Mouse (Mus musculus): Measurements from ENCODE around the gene Plekha6.

Plekha6 gene

GRCm38 (mm10) chr1:133146014-133147009 lies 17.7 kb upstream of the Plekha6 start:
- DNase-seq: peak; percentile 55

GRCm38 (mm10) chr1:133147324-133147723 lies 16.7 kb upstream of the Plekha6 start:
- DNase-seq: no peak

- DNase-seq: no peak
Measured at GRCm38 (mm10) chr1:133148122-133148521, 15.9 kb upstream of the Plekha6 start.

- DNase-seq: no peak
Measured at GRCm38 (mm10) chr1:133150556-133150955, 13.5 kb upstream of the Plekha6 start.

- no peak for DNase-seq
Measured at GRCm38 (mm10) chr1:133152213-133152612, 11.8 kb upstream of the Plekha6 start.

DNA sequence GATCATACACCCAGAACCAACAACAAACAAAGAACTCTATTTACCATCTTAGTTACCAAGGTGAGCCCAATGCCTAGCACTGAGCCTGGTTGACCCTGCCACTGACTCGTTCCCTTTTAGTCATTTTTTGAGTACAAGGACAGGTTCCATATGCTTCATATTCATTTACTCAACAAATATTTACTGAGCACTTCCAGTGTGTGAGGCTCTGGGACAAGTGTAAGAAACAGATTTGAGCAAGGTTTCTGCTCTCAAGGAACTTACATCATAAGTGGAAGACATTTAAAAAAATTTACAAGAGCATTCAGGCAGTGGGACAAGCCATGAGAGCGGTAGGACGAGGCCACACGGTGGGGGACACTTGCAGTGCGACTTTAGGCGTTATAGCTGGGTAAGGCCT lies 8.7 kb upstream of the Plekha6 start:
- DNase-seq: no peak

GRCm38 (mm10) chr1:133159128-133159564 lies 4.9 kb upstream of the Plekha6 start:
- DNase-seq: no peak

DNA sequence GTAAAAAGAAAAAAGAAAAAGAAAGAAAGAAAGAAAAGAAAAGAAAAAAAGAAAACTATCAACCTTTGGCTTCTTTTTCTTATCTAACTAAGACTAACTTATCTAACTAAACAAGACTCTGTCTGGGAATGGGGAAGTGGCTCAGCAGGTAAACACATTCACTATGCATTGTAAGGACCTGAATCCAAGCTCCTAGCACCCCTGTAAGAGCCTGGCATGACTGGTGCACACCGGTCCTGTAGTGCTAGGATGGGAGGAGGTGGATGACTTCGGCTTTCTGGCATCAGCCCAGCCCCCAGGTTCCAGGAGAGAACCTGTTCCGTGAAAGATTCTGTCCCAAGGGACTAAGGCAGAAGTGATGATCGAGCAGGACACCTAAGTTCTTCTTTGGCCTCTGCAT lies 2.5 kb upstream of the Plekha6 start:
- no peak for DNase-seq

DNA sequence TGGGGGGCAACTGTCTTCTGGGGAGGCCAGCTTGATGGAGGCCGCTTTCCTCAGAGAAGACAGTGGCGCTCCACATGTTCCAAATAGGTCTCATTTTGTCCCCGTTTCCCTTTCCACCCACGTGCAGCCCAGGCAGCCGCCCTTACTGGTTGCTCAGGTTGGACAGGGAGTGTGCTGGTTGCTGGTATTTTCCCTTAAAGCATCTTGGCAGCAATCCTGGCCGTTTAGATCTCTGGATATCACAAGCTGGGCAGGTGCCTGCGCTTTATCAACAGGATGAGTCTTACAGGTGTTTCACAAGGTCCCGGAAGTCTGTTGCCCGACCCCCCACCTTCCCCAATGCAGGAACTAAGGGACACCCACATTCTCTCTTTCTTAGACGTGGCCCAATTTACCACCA lies 2.0 kb upstream of the Plekha6 start:
- DNase-seq: no peak

- DNase-seq: no peak
Measured at GRCm38 (mm10) chr1:133162981-133163380, 1.0 kb upstream of the Plekha6 start.

DNA sequence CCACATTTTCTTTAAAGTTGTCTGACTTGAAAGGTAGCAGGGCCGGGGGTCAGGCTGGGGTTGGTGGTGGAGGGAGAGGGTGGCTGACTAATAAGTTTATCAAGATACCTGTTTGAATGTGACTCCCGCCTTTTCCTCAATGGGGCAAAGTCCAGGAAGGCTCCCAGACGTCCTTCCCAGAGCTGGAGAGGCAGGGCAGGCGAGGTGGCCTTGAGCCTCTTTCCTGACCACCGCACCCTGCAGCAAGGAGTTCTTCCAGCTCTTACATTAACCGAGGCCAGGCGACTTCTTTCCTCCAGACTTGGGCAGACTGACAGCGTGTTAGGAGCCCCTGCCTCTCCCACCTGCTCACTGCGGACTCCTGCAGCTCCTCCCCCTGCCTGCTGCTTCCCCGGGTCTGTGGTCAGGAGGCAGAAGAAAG lies 591 bp downstream of the Plekha6 start:
- DNase-seq: no peak

DNA sequence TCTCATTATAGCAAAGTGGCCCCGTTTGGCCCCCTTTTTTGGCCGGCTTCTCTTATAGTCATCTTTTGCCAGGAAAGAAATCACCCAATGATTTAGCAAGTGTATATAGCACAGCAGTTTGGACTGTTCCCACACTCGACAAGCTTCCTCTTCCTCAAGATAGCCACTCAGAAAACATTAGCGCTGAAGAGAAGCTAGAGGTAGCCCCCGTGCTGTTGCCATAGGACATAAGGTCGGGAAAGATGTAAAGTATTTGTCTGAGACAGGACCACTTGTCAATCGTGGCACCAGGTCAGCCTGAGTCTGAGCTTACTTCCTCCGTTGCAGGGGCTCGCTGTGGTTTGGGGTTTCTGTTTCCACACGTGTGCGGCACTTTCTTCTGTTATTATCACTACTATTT lies 1.1 kb downstream of the Plekha6 start:
- no peak for DNase-seq

- DNase-seq: no peak
Measured at GRCm38 (mm10) chr1:133168318-133169060, 4.5 kb downstream of the Plekha6 start.

GRCm38 (mm10) chr1:133170196-133170595 lies 6.2 kb downstream of the Plekha6 start:
- DNase-seq: no peak

DNA sequence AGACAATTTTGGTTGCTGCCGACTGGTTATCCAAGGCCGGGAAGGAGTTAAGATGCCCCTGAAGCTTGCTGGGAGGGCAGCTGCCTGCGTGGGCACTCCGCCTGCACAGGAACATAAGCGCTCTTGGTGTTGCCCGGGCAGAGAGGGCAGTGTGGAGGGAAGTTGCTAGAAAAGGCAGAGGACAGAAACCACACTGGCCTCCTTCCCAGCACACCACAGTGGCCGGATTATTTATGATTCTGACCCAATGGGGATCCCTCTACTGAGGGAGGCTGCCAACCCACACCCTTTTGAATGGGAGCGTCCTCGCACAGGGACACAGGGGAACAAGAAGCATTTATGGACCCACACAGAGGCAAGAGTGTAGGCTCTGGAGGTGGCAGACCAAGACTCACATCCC lies 7.3 kb downstream of the Plekha6 start:
- peak in 1 of 2 experiments; percentile 22 for DNase-seq

- no peak for DNase-seq
Measured at GRCm38 (mm10) chr1:133175150-133175549, 11.1 kb downstream of the Plekha6 start.

- peak; percentile 62 to 76 for DNase-seq
Measured at GRCm38 (mm10) chr1:133177480-133178172, 13.6 kb downstream of the Plekha6 start.

GRCm38 (mm10) chr1:133178732-133179440 lies 14.9 kb downstream of the Plekha6 start:
- DNase-seq: peak; percentile 78 to 82

DNA sequence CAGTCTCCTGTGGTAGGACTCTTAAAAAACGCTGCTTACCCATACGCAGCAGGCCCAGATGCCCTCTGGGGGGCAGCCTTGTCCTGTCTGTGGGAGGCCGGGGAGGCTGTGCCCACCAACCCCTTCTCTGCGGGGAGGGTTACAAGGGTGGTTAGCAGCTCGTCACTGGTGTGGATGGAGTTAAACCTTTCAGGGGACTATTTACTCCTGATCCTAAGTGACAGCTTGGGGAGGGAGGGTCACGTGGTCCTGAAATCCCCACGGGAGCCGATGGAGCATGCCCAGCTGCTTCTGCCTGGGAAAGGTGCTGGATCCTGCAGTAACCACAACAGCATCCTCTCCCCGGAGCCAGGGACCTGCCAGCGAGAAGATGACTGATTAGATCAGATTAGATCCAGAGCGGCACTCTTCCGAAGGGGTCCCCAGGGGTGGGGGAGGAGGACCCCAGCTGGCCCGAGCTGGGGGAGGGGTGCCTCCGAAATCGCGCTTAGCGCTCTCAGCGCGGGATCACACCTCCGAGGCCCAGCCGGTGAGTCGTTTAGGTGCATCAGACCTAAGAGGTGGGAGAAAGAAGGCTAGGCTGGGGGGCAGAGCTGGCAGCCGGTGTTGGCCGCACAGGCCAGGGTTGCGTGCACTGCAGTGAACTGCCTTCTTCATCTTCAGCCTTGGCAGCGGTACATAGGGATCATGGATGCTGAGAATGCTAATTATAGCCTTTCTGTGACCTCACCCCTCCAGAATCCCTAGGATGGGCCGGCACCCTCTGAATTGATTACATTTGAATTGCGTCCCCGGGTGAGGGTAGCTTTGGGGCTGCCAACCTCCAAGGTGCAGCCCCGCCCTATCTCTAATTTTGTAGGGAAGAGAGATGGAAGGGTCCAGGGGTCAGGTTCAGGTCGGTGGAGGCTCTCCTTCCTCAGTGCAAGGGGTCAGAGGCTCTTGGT lies 17.3 kb downstream of the Plekha6 start:
- peak; percentile 78 to 79 for DNase-seq

DNA sequence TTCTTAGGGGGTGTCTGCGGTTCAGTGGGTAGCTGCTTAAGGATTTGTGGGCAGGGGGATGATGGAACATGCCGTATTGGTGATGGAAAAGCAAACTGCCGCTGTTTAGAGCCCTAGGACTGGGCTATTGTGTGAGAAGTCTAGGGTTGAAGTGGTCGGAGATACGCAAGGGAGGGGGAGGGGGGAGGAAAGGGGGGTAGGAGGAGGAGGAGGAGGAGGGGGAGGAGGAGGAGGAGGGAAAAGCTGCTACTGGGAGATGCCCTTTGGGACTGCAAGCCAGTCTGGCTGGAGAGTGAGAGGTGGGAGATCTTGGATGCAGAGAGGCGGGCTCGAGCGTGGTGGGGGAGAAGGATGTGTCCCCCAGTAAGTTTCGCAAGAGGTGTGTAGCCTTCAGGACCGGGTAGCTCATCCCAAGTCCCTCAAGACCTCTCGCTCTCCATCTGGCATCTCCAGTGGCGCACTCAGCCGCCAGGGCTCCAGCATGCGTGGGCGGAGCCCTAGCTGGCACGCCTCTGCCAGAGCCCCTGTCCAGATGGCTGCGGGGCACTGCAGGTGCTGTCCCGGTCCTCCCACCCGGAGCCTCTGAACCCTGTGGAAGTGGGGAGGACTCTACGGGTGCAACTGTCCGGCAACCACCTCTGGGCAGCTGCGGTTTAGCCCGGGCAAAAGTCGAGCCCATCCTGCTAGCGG lies 18.2 kb downstream of the Plekha6 start:
- DNase-seq: peak; percentile 73 to 78

GRCm38 (mm10) chr1:133182706-133183095 lies 18.7 kb downstream of the Plekha6 start:
- DNase-seq: no peak
